Mouse (Mus musculus): ENCODE results near the gene Fan1. TPM values are rescaled to one million over a fixed set of nuclear protein-coding genes. Genes with fewer than 3 reads are reported as not detected.

The Fan1 gene
- polyA plus RNA-seq, 1 experiment from 2014 or later = 2.4 TPM

DNA sequence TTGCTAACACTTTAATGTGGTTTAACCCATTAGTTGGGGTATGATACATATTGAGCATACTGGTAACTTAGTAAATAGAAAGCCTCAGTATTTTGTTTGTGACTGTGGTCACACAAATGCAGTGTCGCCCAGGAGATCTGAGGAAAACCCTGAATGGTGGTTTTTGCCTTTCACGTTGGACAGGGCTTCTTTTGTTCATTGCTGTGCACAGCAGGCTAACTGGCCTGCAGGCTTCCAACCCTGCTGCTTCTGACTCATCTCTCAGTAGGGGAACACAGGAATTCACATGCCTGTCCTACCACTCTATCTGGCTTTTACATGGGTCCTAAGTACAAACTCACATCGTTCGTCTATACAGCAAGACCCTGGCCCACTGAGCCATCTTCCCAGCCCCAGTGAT, 52.2 kb downstream of the Fan1 start:
- H3K27ac ChIP-seq (ENCODE audit: low read depth, low read length) = no peak overlapping the region
- H3K9me3 ChIP-seq (ENCODE audit: control insufficient read depth) = no peaks in the 10 kb centered on the region
- no peak overlapping the region for H3K4me3 ChIP-seq (ENCODE audit: low read depth, low read length)
- TF ChIP-seq CTCF (IDR thresholded peaks at IDR 0.05; ENCODE audit: low read depth) = no peak
- H3K4me1 ChIP-seq (replicated peaks; ENCODE audit: control insufficient read depth, insufficient read depth, low read length) = no peaks in the 10 kb centered on the region
- WGBS = 92% methylated on average over 4 of the region's 4 CpGs
- H3K9ac ChIP-seq (ENCODE audit: low read depth, low read length) = no peak overlapping the region
- no peak overlapping the region for H3K4me2 ChIP-seq (replicated peaks; ENCODE audit: low read depth)
- no peak for ATAC-seq
- H3K27me3 ChIP-seq (replicated peaks; ENCODE audit: control insufficient read depth, insufficient read depth, low read length) = no peaks in the 10 kb centered on the region
- peaks cover 60% of the 10 kb centered on the region for H3K36me3 ChIP-seq (ENCODE audit: control insufficient read depth, insufficient read depth)

DNA sequence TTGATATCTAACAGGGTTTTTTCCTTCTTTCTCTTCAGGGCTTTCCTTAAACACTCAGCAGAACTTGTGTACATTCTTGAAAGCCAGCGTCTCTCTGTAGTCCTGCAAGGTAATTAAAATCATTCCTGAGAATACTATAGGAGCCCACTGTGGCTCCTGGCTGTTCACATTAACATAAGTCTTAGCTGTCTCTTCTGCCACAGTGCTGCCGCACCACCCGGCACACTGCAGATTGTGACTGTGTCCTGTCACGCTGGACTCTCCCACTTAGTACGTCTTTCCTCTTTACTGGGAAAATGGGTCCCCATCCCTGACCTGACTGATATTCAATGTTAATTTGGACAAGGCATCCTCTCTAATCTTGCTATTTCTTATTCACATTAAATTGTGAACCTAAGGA, 52.8 kb downstream of the Fan1 start:
- no peak overlapping the region for H3K4me2 ChIP-seq (replicated peaks; ENCODE audit: low read depth)
- peaks cover 62% of the 10 kb centered on the region for H3K36me3 ChIP-seq (ENCODE audit: control insufficient read depth, insufficient read depth)
- H3K27me3 ChIP-seq (replicated peaks; ENCODE audit: control insufficient read depth, insufficient read depth, low read length) = no peaks in the 10 kb centered on the region
- no peak overlapping the region for H3K9ac ChIP-seq (ENCODE audit: low read depth, low read length)
- no peak for TF ChIP-seq CTCF (IDR thresholded peaks at IDR 0.05; ENCODE audit: low read depth)
- no peak overlapping the region; the same call in 1 of the 2 replicates for H3K27ac ChIP-seq (ENCODE audit: low read depth, low read length)
- no peaks in the 10 kb centered on the region for H3K4me1 ChIP-seq (replicated peaks; ENCODE audit: control insufficient read depth, insufficient read depth, low read length)
- ATAC-seq = no peak
- no peaks in the 10 kb centered on the region for H3K9me3 ChIP-seq (ENCODE audit: control insufficient read depth)
- WGBS = 96% methylated on average over 5 of the region's 5 CpGs
- H3K4me3 ChIP-seq (ENCODE audit: low read depth, low read length) = no peak overlapping the region

DNA sequence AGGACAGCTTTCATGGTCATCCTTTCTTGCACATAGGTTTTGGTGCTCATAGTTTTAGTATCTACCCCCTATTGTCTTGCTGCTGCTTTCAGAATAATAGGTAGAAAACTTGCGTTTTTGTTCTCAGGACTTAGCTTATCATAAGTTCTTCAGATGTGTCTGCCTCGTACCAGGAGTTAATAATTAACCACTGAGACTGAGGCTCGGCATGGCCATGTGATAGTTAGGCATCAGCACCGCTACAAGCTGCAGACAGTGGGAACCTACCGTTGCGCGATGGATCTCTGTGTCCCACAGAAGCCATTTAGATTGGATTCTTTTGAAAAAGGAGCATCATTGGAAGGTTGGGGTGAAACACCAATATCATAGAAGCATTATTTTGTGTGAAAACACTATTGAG, 61.1 kb downstream of the Fan1 start:
- no peak for TF ChIP-seq CTCF (IDR thresholded peaks at IDR 0.05; ENCODE audit: low read depth)
- H3K4me3 ChIP-seq (ENCODE audit: low read depth, low read length) = no peak overlapping the region

DNA sequence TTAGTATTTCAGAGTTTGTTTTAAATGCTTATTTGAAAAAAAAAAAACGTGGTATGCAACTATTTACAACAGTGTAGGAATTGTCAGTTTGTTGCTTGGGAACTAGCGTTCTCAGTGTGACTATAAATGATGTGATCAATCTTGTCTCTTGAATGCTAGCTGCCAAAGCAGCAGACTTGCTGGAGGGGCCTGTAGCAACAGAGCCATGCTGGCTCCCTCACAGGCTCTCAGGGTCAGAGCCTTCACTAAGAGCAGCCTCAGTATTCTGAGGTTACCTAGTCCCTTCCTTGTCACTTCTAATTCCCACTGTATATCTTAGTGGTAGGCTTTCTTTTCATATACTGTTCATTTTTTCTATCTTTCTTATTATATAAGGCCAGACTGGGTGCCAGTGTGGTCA, 63.1 kb downstream of the Fan1 start:
- Histone ChIP-seq H3K27ac (ENCODE audit: low read depth, low read length) (no peak overlapping the region), H3K27me3 (replicated peaks; ENCODE audit: control insufficient read depth, insufficient read depth, low read length) (no peaks in the 10 kb centered on the region), H3K4me3 (ENCODE audit: low read depth, low read length) (no peak overlapping the region), H3K4me2 (replicated peaks; ENCODE audit: low read depth) (no peak overlapping the region), H3K36me3 (ENCODE audit: control insufficient read depth, insufficient read depth) (peaks cover 20% of the 10 kb centered on the region), H3K9me3 (ENCODE audit: control insufficient read depth) (no peaks in the 10 kb centered on the region), H3K9ac (ENCODE audit: low read depth, low read length) (no peak overlapping the region), H3K4me1 (replicated peaks; ENCODE audit: control insufficient read depth, insufficient read depth, low read length) (no peaks in the 10 kb centered on the region)
- TF ChIP-seq CTCF (IDR thresholded peaks at IDR 0.05; ENCODE audit: low read depth) = no peak
- ATAC-seq = no peak
- WGBS = 60% methylated on average over 2 of the region's 2 CpGs

More for the DNA sequence above, 61.1 kb downstream of the Fan1 start:
- Histone ChIP-seq H3K36me3 (ENCODE audit: control insufficient read depth, insufficient read depth) (peaks cover 31% of the 10 kb centered on the region), H3K9me3 (ENCODE audit: control insufficient read depth) (no peaks in the 10 kb centered on the region), H3K4me2 (replicated peaks; ENCODE audit: low read depth) (no peak overlapping the region), H3K27ac (ENCODE audit: low read depth, low read length) (no peak overlapping the region), H3K27me3 (replicated peaks; ENCODE audit: control insufficient read depth, insufficient read depth, low read length) (no peaks in the 10 kb centered on the region), H3K4me1 (replicated peaks; ENCODE audit: control insufficient read depth, insufficient read depth, low read length) (no peaks in the 10 kb centered on the region), H3K9ac (ENCODE audit: low read depth, low read length) (no peak overlapping the region)
- peak; percentile 69 for ATAC-seq
- WGBS = 35% methylated on average over 7 of the region's 7 CpGs

DNA sequence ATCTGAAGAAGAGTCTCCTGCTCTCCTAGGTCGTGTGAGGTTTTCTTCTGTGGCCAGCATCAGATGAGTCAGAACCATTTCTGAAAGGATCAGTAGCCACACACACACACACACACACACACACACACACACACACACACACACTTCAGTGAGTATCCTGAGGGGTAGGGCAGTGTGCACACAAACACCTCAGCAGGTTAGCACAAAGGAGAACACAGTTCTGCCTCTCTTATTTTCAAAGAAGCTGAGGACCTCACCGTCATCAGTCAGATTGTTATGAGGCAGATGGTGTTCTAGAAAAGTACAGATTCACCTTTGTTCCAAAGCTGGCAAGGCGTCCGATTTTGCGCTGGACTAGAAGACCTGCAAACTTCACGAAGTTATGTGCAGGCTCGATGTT, 63.7 kb downstream of the Fan1 start:
- WGBS = 84% methylated on average over 7 of the region's 7 CpGs
- no peak overlapping the region for H3K4me2 ChIP-seq (replicated peaks; ENCODE audit: low read depth)
- peaks cover 18% of the 10 kb centered on the region for H3K36me3 ChIP-seq (ENCODE audit: control insufficient read depth, insufficient read depth)
- ATAC-seq = no peak
- H3K9ac ChIP-seq (ENCODE audit: low read depth, low read length) = no peak overlapping the region
- no peak for TF ChIP-seq CTCF (IDR thresholded peaks at IDR 0.05; ENCODE audit: low read depth)
- H3K9me3 ChIP-seq (ENCODE audit: control insufficient read depth) = no peaks in the 10 kb centered on the region
- H3K4me3 ChIP-seq (ENCODE audit: low read depth, low read length) = no peak overlapping the region
- no peaks in the 10 kb centered on the region for H3K4me1 ChIP-seq (replicated peaks; ENCODE audit: control insufficient read depth, insufficient read depth, low read length)
- no peaks in the 10 kb centered on the region for H3K27me3 ChIP-seq (replicated peaks; ENCODE audit: control insufficient read depth, insufficient read depth, low read length)
- H3K27ac ChIP-seq (ENCODE audit: low read depth, low read length) = no peak overlapping the region

Other genes with a start within 250 kb of the Fan1 start
- not detected in 2 replicates for gene Trpm1, start 220.3 kb downstream of the Fan1 start, polyA plus RNA-seq (2015; fragmentation: Nextera tagmentation; extraction: Ambion mirVana)
- 3.2 and 3.4 TPM in 2 replicates for gene Mtmr10, start 86.4 kb downstream of the Fan1 start, polyA plus RNA-seq (2015; fragmentation: Nextera tagmentation; extraction: Ambion mirVana)
- gene Mphosph10, start 18.2 kb upstream of the Fan1 start, polyA plus RNA-seq (2015; fragmentation: Nextera tagmentation; extraction: Ambion mirVana) = 15.2 and 18.1 TPM in 2 replicates
- gene Mcee, start 18.5 kb upstream of the Fan1 start, polyA plus RNA-seq (2015; fragmentation: Nextera tagmentation; extraction: Ambion mirVana) = 75.3 and 75.7 TPM in 2 replicates
- 4.1 and 4.3 TPM in 2 replicates for gene Apba2, start 127.6 kb upstream of the Fan1 start, polyA plus RNA-seq (2015; fragmentation: Nextera tagmentation; extraction: Ambion mirVana)

All from intestine, postnatal 0 days (tissue).